Mouse (Mus musculus): Measurements from ENCODE around the gene Rab21.

The Rab21 gene

GRCm38 (mm10) chr10:115281381-115281780 lies 34.0 kb downstream of the Rab21 start:
- DNase-seq (ENCODE audit: low spot score in 2 of 2): no peak

GRCm38 (mm10) chr10:115271649-115272048 lies 43.7 kb downstream of the Rab21 start:
- no peak for DNase-seq (ENCODE audit: low spot score in 2 of 2)

GRCm38 (mm10) chr10:115270612-115271390 lies 44.6 kb downstream of the Rab21 start:
- DNase-seq (ENCODE audit: low spot score in 2 of 2): no peak

- DNase-seq (ENCODE audit: low spot score in 2 of 2): no peak
Observed at GRCm38 (mm10) chr10:115262926-115263562, 52.4 kb downstream of the Rab21 start.

- DNase-seq (ENCODE audit: low spot score in 2 of 2): no peak
Observed at GRCm38 (mm10) chr10:115262261-115262660, 53.1 kb downstream of the Rab21 start.

- DNase-seq (ENCODE audit: low spot score in 2 of 2): no peak
Observed at GRCm38 (mm10) chr10:115261428-115261827, 54.0 kb downstream of the Rab21 start.

- no peak for DNase-seq (ENCODE audit: low spot score in 2 of 2)
Observed at GRCm38 (mm10) chr10:115256162-115256561, 59.2 kb downstream of the Rab21 start.

GRCm38 (mm10) chr10:115253521-115253920 lies 61.9 kb downstream of the Rab21 start:
- DNase-seq (ENCODE audit: low spot score in 2 of 2): no peak

- no peak for DNase-seq (ENCODE audit: low spot score in 2 of 2)
Observed at GRCm38 (mm10) chr10:115252321-115252757, 63.1 kb downstream of the Rab21 start.

GRCm38 (mm10) chr10:115251088-115251934 lies 64.1 kb downstream of the Rab21 start, which contains the start of gene Tbc1d15:
Gene Tbc1d15 (minus strand): TSS chr10:115251467.
- DNase-seq (ENCODE audit: low spot score in 2 of 2): peak; percentile 90 to 98

GRCm38 (mm10) chr10:115250235-115251087 lies 64.9 kb downstream of the Rab21 start:
- DNase-seq (ENCODE audit: low spot score in 2 of 2): no peak

GRCm38 (mm10) chr10:115248041-115248440 lies 67.4 kb downstream of the Rab21 start:
- no peak for DNase-seq (ENCODE audit: low spot score in 2 of 2)

- no peak for DNase-seq (ENCODE audit: low spot score in 2 of 2)
Observed at GRCm38 (mm10) chr10:115245488-115245887, 69.9 kb downstream of the Rab21 start.

GRCm38 (mm10) chr10:115241082-115241595 lies 74.3 kb downstream of the Rab21 start:
- DNase-seq (ENCODE audit: low spot score in 2 of 2): no peak

GRCm38 (mm10) chr10:115237931-115238330 lies 77.5 kb downstream of the Rab21 start:
- DNase-seq (ENCODE audit: low spot score in 2 of 2): no peak
